8 mouse cellular contexts compared by ENCODE assay signal in the genomic region with DNA sequence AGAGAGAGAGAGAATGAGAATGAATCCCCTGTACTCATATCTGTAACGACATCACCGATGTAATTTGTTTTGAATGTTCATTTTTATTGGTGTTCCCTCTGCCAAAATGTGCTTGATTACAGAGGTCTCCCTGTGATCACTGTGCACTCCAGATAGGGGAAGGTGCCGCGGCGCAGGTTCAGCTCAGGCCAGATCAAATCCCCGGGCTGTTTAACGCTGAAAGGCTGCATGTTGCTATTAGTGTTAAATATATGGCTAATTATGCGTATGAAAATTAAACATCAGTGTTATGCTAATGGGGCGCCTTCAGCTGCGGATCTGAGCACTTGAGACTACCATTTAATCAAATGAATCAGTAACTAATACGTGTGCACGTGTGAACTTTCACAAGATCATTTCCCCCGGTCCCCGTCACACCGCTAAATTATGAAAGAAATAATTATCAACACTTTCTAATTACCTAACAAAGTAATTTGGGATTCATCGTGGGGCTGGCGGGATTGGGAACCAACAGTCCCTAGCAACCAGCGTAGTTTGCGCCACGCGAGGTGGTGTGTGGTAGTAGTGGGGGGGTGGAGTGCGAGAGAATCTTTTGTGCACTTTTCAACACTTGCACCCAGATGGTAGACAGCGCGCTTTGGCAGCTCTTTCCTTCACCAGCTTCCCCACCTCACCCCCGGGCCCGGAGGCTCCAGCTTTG. TPM values are rescaled to one million over a fixed set of nuclear protein-coding genes. Genes with fewer than 3 reads are reported as not detected.
DNase-seq lines count a peak whose midpoint lies in the region; ATAC-seq lines count a peak whose summit lies in the region.

A gene (plus strand): TSS at position 100 of the 700 bp plus-strand sequence.

- no peaks in the 10 kb centered on the region for H3K36me3 ChIP-seq in midbrain, embryonic 16.5 days (ENCODE audit: control insufficient read depth, insufficient read depth, low read length)

- H3K9ac ChIP-seq in midbrain, embryonic 16.5 days (ENCODE audit: low read depth, low read length), result peak within 1 kb of the TSS; percentile 59; the same call in 1 of the 2 replicates

- no peak for ATAC-seq in midbrain, embryonic 16.5 days
- ATAC-seq in megakaryocyte progenitor cell, adult 5-6 weeks (replicated peaks; ENCODE audit: poor library complexity), result no peak

- peak; percentile 30 to 39 for DNase-seq in cerebellum, postnatal 14 days
- DNase-seq in cerebellum, postnatal 4 days (ENCODE audit: low spot score in 2 of 2), result no peak
- DNase-seq in right cerebral cortex, postnatal 4 days, result peak; percentile 50
- DNase-seq in right cerebral cortex, adult 18-20 months, result no peak
- peak in 1 of 2 experiments; percentile 33 for DNase-seq in layer of hippocampus, postnatal 10 days (ENCODE audit: low spot score in 2 of 2)
- DNase-seq in yolk sac, embryonic 10.5 days (ENCODE audit: low spot score), result no peak

- peaks cover 82% of the 10 kb centered on the region for H3K27me3 ChIP-seq in midbrain, embryonic 16.5 days (ENCODE audit: control insufficient read depth, insufficient read depth, low read depth, low read length)

- WGBS in midbrain, embryonic 16.5 days, result under 1% methylated on average over 26 of the region's 26 CpGs

- peaks cover 8% of the 10 kb centered on the region; the same call in 1 of the 2 replicates for H3K4me1 ChIP-seq in midbrain, embryonic 16.5 days (ENCODE audit: control insufficient read depth, insufficient read depth, low read length)

- H3K27ac ChIP-seq in midbrain, embryonic 16.5 days (ENCODE audit: low read length), result peak within 1 kb of the TSS; percentile 63

- H3K4me3 ChIP-seq in midbrain, embryonic 16.5 days (ENCODE audit: low read depth, low read length), result peak within 1 kb of the TSS; percentile 39

- peak within 1 kb of the TSS; percentile 48 for H3K4me2 ChIP-seq in midbrain, embryonic 16.5 days (ENCODE audit: low read length)

- no peaks in the 10 kb centered on the region for H3K9me3 ChIP-seq in midbrain, embryonic 16.5 days (replicated peaks; ENCODE audit: control insufficient read depth, low read length, poor library complexity, severe bottlenecking)

RNA-seq across cellular contexts. Expression of the gene that starts here (rescaled TPM):
- total RNA-seq in layer of hippocampus, postnatal 10 days (2021), result 10 to 100 TPM; 25.5 to 29.3 TPM
- 31.5 and 55.5 TPM in 2 replicates for polyA plus RNA-seq in midbrain, embryonic 16.5 days (2015; fragmentation: Nextera tagmentation; extraction: Ambion mirVana)
- total RNA-seq in megakaryocyte progenitor cell, adult 5-6 weeks (2015), result not detected in 2 replicates
- not detected in 2 replicates for total RNA-seq in megakaryocyte progenitor cell, adult 5-6 weeks (2017)

Comparison
In these comparisons a context has a peak if more than half of its experiments do, and no peak if none do; other contexts are left out.
1. RNA of the gene that starts here (total RNA-seq): 25.5 to 29.3 TPM in layer of hippocampus, postnatal 10 days; not detected in megakaryocyte progenitor cell, adult 5-6 weeks; every median in the first group is over 10 times any median in the second.
2. DNase-seq: peak in cerebellum, postnatal 14 days (2 of 2) and right cerebral cortex, postnatal 4 days (single experiment); none in cerebellum, postnatal 4 days (0 of 2), right cerebral cortex, adult 18-20 months (single experiment) and yolk sac, embryonic 10.5 days (single experiment).